Comparison of ENCODE assay signal across 24 mouse cellular contexts in genomic region chr6:90635611-90636010, GRCm38 (mm10). TPM values are rescaled to one million over a fixed set of nuclear protein-coding genes. Genes with fewer than 3 reads are reported as not detected.
DNase-seq lines count a peak whose midpoint lies in the region; ATAC-seq and TF ChIP-seq lines count a peak whose summit lies in the region.
"Had no signal": no experiment of that assay in that cellular context is flagged by ENCODE, and none has a peak within 500 bp of the region (broad histone marks: within the 10 kb centered on the region; RNA-seq: fewer than 3 reads in every experiment).

No protein-coding gene starts in this region.

- no peak for TF ChIP-seq POLR2A in ES-Bruce4 (IDR thresholded peaks at IDR 0.05; ENCODE audit: insufficient read depth, low read length)

- 0 out of 2 replicates have a peak, but pooled peaks have one; percentile 16 for ATAC-seq in hindbrain, embryonic 12.5 days (ENCODE audit: low FRiP score)
- no peak for ATAC-seq in hindbrain, embryonic 14.5 days (ENCODE audit: low FRiP score)
- ATAC-seq: activated CD4-positive, CD25-positive, alpha-beta regulatory T cell, adult 4 months; CD4-positive, CD25-positive, alpha-beta regulatory T cell, adult 4 months; forebrain, embryonic 13.5 days; forebrain, embryonic 15.5 days; forebrain, postnatal 0 days; Patski had no signal

- no peaks in the 10 kb centered on the region for H3K4me1 ChIP-seq in hindbrain, embryonic 12.5 days
- no peaks in the 10 kb centered on the region for H3K4me1 ChIP-seq in hindbrain, embryonic 14.5 days (replicated peaks; ENCODE audit: control insufficient read depth, insufficient read depth, low read length)
- H3K4me1 ChIP-seq in ES-Bruce4 (ENCODE audit: control insufficient read depth, insufficient read depth, low read length) (peaks cover 14% of the 10 kb centered on the region), ES-E14 (ENCODE audit: control insufficient read depth in 2 of 2, insufficient read depth in 2 of 2, low read length in 2 of 2, poor library complexity in 1 of 2) (peaks cover 1 to 16% of the 10 kb centered on the region in 2 experiments)
- H3K4me1 ChIP-seq: embryonic facial prominence, embryonic 12.5 days; forebrain, embryonic 13.5 days; forebrain, embryonic 15.5 days had no signal

- no peaks in the 10 kb centered on the region for H3K27me3 ChIP-seq in hindbrain, embryonic 12.5 days
- no peaks in the 10 kb centered on the region for H3K27me3 ChIP-seq in hindbrain, embryonic 14.5 days (ENCODE audit: control insufficient read depth, insufficient read depth, low read length)
- H3K27me3 ChIP-seq in ES-Bruce4 (ENCODE audit: control insufficient read depth, insufficient read depth, low read length, poor library complexity, severe bottlenecking), result no peaks in the 10 kb centered on the region
- H3K27me3 ChIP-seq: embryonic facial prominence, embryonic 12.5 days; forebrain, embryonic 13.5 days; forebrain, embryonic 15.5 days; Patski had no signal

- H3K4me2 ChIP-seq in hindbrain, embryonic 12.5 days (replicated peaks), result no peak overlapping the region
- H3K4me2 ChIP-seq in hindbrain, embryonic 14.5 days (replicated peaks), result no peak overlapping the region
- H3K4me2 ChIP-seq: embryonic facial prominence, embryonic 12.5 days; forebrain, embryonic 13.5 days; forebrain, embryonic 15.5 days had no signal

- no peak for TF ChIP-seq CTCF in ES-Bruce4 (IDR thresholded peaks at IDR 0.05; ENCODE audit: low read depth, low read length)

- in situ Hi-C loops in ES-E14 (cut with MboI; ENCODE audit: low sequenced_read_pairs in 2 of 2, unreplicated experiment in 2 of 2), result no loop called here

- no peak overlapping the region for H3K27ac ChIP-seq in hindbrain, embryonic 12.5 days
- H3K27ac ChIP-seq in hindbrain, embryonic 14.5 days, result no peak overlapping the region
- H3K27ac ChIP-seq in ES-Bruce4 (ENCODE audit: insufficient read depth, low read length), result peak overlapping the region; percentile 50; the same call in 1 of the 2 replicates
- no peak overlapping the region for H3K27ac ChIP-seq in ES-E14 (ENCODE audit: insufficient read depth, low read depth, low read length, poor library complexity, severe bottlenecking)
- H3K27ac ChIP-seq: embryonic facial prominence, embryonic 10.5 days; embryonic facial prominence, embryonic 12.5 days; forebrain, embryonic 13.5 days; forebrain, embryonic 15.5 days had no signal

- 66% methylated on average over 3 of the region's 3 CpGs for WGBS in hindbrain, embryonic 12.5 days
- 54% methylated on average over 3 of the region's 3 CpGs for WGBS in hindbrain, embryonic 14.5 days

- no peaks in the 10 kb centered on the region for H3K9me3 ChIP-seq in hindbrain, embryonic 12.5 days (replicated peaks)
- H3K9me3 ChIP-seq in hindbrain, embryonic 14.5 days (ENCODE audit: control insufficient read depth, low read length), result no peaks in the 10 kb centered on the region
- no peaks in the 10 kb centered on the region for H3K9me3 ChIP-seq in ES-Bruce4 (replicated peaks; ENCODE audit: control insufficient read depth, insufficient read depth, low read length, poor library complexity, severe bottlenecking)
- no peaks in the 10 kb centered on the region for H3K9me3 ChIP-seq in ES-E14 (ENCODE audit: control insufficient read depth, insufficient read depth, low read depth, low read length)
- H3K9me3 ChIP-seq: embryonic facial prominence, embryonic 10.5 days; embryonic facial prominence, embryonic 12.5 days; forebrain, embryonic 13.5 days; forebrain, embryonic 15.5 days had no signal

- H3K4me3 ChIP-seq in hindbrain, embryonic 12.5 days, result no peak overlapping the region
- H3K4me3 ChIP-seq in hindbrain, embryonic 14.5 days (replicated peaks; ENCODE audit: low read length), result no peak overlapping the region
- H3K4me3 ChIP-seq in ES-Bruce4 (ENCODE audit: low read depth, low read length) (no peak overlapping the region), ES-E14 (ENCODE audit: insufficient read depth in 1 of 2, low read depth in 1 of 2, low read length in 2 of 2, poor library complexity in 1 of 2, severe bottlenecking in 1 of 2) (no peak overlapping the region)
- H3K4me3 ChIP-seq: embryonic facial prominence, embryonic 10.5 days; embryonic facial prominence, embryonic 12.5 days; forebrain, embryonic 13.5 days; forebrain, embryonic 15.5 days had no signal

- TF ChIP-seq EP300 in ES-Bruce4 (IDR thresholded peaks at IDR 0.05; ENCODE audit: insufficient read depth, low read depth, low read length), result peak; percentile 15; the same call in 1 of the 2 replicates

- no peak overlapping the region for H3K9ac ChIP-seq in hindbrain, embryonic 12.5 days
- H3K9ac ChIP-seq in hindbrain, embryonic 14.5 days, result no peak overlapping the region
- H3K9ac ChIP-seq in ES-Bruce4 (ENCODE audit: low read depth, poor library complexity, severe bottlenecking) (no peak overlapping the region), ES-E14 (ENCODE audit: insufficient read depth, low read depth, low read length, poor library complexity, severe bottlenecking) (no peak overlapping the region)
- H3K9ac ChIP-seq: embryonic facial prominence, embryonic 12.5 days; forebrain, embryonic 13.5 days; forebrain, embryonic 15.5 days; forebrain, postnatal 0 days had no signal

- DNase-seq in hindbrain, embryonic 14.5 days (ENCODE audit: low spot score), result no peak
- DNase-seq in ES-E14 (ENCODE audit: low read depth, low spot score), result peak; percentile 12
- peak; percentile 78 for DNase-seq in ZHBTc4 (ENCODE audit: low read depth, low spot score)
- no peak for DNase-seq in yolk sac, embryonic 10.5 days (ENCODE audit: low spot score)
- DNase-seq in MN1 (ENCODE audit: low spot score), result no peak
- DNase-seq: adrenal gland, adult 8-10 months; adrenal gland, postnatal 14 days; adrenal gland, postnatal 36 days; B cell, adult 2 months; cerebellum, adult 11-12 months; cerebellum, adult 2 months; cerebellum, adult 9-10 months; cerebellum, postnatal 10 days; cerebellum, postnatal 25 days; forebrain, postnatal 0 days had no signal

- H3K36me3 ChIP-seq in hindbrain, embryonic 12.5 days, result no peaks in the 10 kb centered on the region
- H3K36me3 ChIP-seq in hindbrain, embryonic 14.5 days (replicated peaks; ENCODE audit: control insufficient read depth, insufficient read depth), result no peaks in the 10 kb centered on the region
- H3K36me3 ChIP-seq in ES-Bruce4 (ENCODE audit: control insufficient read depth, insufficient read depth, low read length, poor library complexity, severe bottlenecking) (no peaks in the 10 kb centered on the region), ES-E14 (ENCODE audit: control insufficient read depth, insufficient read depth, low read length, poor library complexity, severe bottlenecking) (no peaks in the 10 kb centered on the region)
- H3K36me3 ChIP-seq: embryonic facial prominence, embryonic 10.5 days; embryonic facial prominence, embryonic 12.5 days; forebrain, embryonic 15.5 days had no signal

TF ChIP-seq in ES-E14, 5 proteins besides CTCF, POLR2A, EP300 and RAD21:
- no peak for TF ChIP-seq MAFK (IDR thresholded peaks at IDR 0.05; ENCODE audit: insufficient read depth, low read depth, low read length)
- no peak for TF ChIP-seq ZC3H11A (IDR thresholded peaks at IDR 0.05; ENCODE audit: borderline replicate concordance, low read depth, low read length)
- no peak for TF ChIP-seq HCFC1 (IDR thresholded peaks at IDR 0.05; ENCODE audit: borderline replicate concordance, insufficient read depth, low read length)
- no peak for TF ChIP-seq ZNF384 (IDR thresholded peaks at IDR 0.05; ENCODE audit: low read depth, low read length)
- no peak for TF ChIP-seq CHD2 (IDR thresholded peaks at IDR 0.05; ENCODE audit: low read depth, low read length)

RNA-seq across cellular contexts. Expression of gene Slc41a3, which starts 31.1 kb away (rescaled TPM):
- polyA plus RNA-seq in hindbrain, embryonic 12.5 days (2016; fragmentation: Nextera tagmentation; extraction: Ambion mirVana), result 3.6 TPM in 2 replicates
- 6.9 and 7.8 TPM in 2 replicates for polyA plus RNA-seq in hindbrain, embryonic 14.5 days (2014; fragmentation: Nextera tagmentation; extraction: Ambion mirVana)
- 1.8 and 2.2 TPM in 2 replicates for polyA plus RNA-seq in ES-Bruce4 (2011; ENCODE audit: insufficient read depth, insufficient read length, low read depth, missing spikeins)
- total RNA-seq in ES-E14 (2012; rRNA removed), result 3.2 and 4.0 TPM in 2 replicates

Comparison
In these comparisons a context has a peak if more than half of its experiments do, and no peak if none do; other contexts are left out.
1. DNase-seq: peak in ES-E14 (single experiment) and ZHBTc4 (single experiment); none in hindbrain, embryonic 14.5 days (single experiment), yolk sac, embryonic 10.5 days (single experiment) and MN1 (single experiment).